Mouse (Mus musculus): ENCODE data around the gene Rab43. TPM values are rescaled to one million over a fixed set of nuclear protein-coding genes. Genes with fewer than 3 reads are reported as not detected.

Rab43 gene
- polyA plus RNA-seq (2012), result 22.8 and 70.9 TPM in 2 replicates

- H3K4me3 ChIP-seq (replicated peaks), result peak within 1 kb of the TSS; percentile 82
- H3K4me1 ChIP-seq (ENCODE audit: control insufficient read depth), result peaks cover 61% of the 10 kb centered on the region
- no peak for TF ChIP-seq TAL1 (IDR thresholded peaks at IDR 0.05; ENCODE audit: low read length)
- no peak for TF ChIP-seq GATA1 (IDR thresholded peaks at IDR 0.05; ENCODE audit: low read length)
- H3K36me3 ChIP-seq (ENCODE audit: control insufficient read depth), result peaks cover 69% of the 10 kb centered on the region
- H3K9me3 ChIP-seq (ENCODE audit: control insufficient read depth, low read length), result no peaks in the 10 kb centered on the region
- H3K27me3 ChIP-seq (ENCODE audit: control insufficient read depth), result no peaks in the 10 kb centered on the region
These were observed at the start of gene Rab43 for GRCm38 (mm10) chr6:87811675-87812338. Gene Rab43, minus strand, starts transcription at chr6:87812164.

- peaks cover 13% of the 10 kb centered on the region for H3K27me3 ChIP-seq (ENCODE audit: control insufficient read depth)
- peaks cover 22% of the 10 kb centered on the region for H3K4me1 ChIP-seq (ENCODE audit: control insufficient read depth)
- H3K36me3 ChIP-seq (ENCODE audit: control insufficient read depth), result no peaks in the 10 kb centered on the region
- no peak overlapping the region for H3K4me3 ChIP-seq (replicated peaks)
- no peaks in the 10 kb centered on the region for H3K9me3 ChIP-seq (ENCODE audit: control insufficient read depth, low read length)
- TF ChIP-seq GATA1 (IDR thresholded peaks at IDR 0.05; ENCODE audit: low read length) (no peak), TAL1 (IDR thresholded peaks at IDR 0.05; ENCODE audit: low read length) (no peak)
These were observed 45.1 kb upstream of the Rab43 start for GRCm38 (mm10) chr6:87857071-87857470.

GRCm38 (mm10) chr6:87853446-87853845 is 41.5 kb upstream of the Rab43 start:
- peaks cover 41% of the 10 kb centered on the region for H3K4me1 ChIP-seq (ENCODE audit: control insufficient read depth)
- H3K36me3 ChIP-seq (ENCODE audit: control insufficient read depth), result peaks cover 10% of the 10 kb centered on the region
- H3K27me3 ChIP-seq (ENCODE audit: control insufficient read depth), result peaks cover 13% of the 10 kb centered on the region
- no peaks in the 10 kb centered on the region for H3K9me3 ChIP-seq (ENCODE audit: control insufficient read depth, low read length)
- no peak overlapping the region for H3K4me3 ChIP-seq (replicated peaks)
- no peak for TF ChIP-seq TAL1 (IDR thresholded peaks at IDR 0.05; ENCODE audit: low read length)

GRCm38 (mm10) chr6:87851871-87852270 is 39.9 kb upstream of the Rab43 start:
- Histone ChIP-seq H3K9me3 (ENCODE audit: control insufficient read depth, low read length) (no peaks in the 10 kb centered on the region), H3K4me1 (ENCODE audit: control insufficient read depth) (peaks cover 56% of the 10 kb centered on the region), H3K27me3 (ENCODE audit: control insufficient read depth) (peaks cover 6% of the 10 kb centered on the region), H3K36me3 (ENCODE audit: control insufficient read depth) (peaks cover 26% of the 10 kb centered on the region), H3K4me3 (replicated peaks) (peak overlapping the region; percentile 100)
- TF ChIP-seq GATA1 (IDR thresholded peaks at IDR 0.05; ENCODE audit: low read length) (no peak), TAL1 (IDR thresholded peaks at IDR 0.05; ENCODE audit: low read length) (no peak)

- Histone ChIP-seq H3K36me3 (ENCODE audit: control insufficient read depth) (peaks cover 34% of the 10 kb centered on the region), H3K4me3 (replicated peaks) (peak within 1 kb of the TSS; percentile 100), H3K9me3 (ENCODE audit: control insufficient read depth, low read length) (no peaks in the 10 kb centered on the region), H3K4me1 (ENCODE audit: control insufficient read depth) (peaks cover 62% of the 10 kb centered on the region), H3K27me3 (ENCODE audit: control insufficient read depth) (no peaks in the 10 kb centered on the region)
- no peak for TF ChIP-seq GATA1 (IDR thresholded peaks at IDR 0.05; ENCODE audit: low read length)
- no peak for TF ChIP-seq TAL1 (IDR thresholded peaks at IDR 0.05; ENCODE audit: low read length)
These were observed 39.1 kb upstream of the Rab43 start, which contains the start of gene Cnbp for GRCm38 (mm10) chr6:87850900-87851614. Gene Cnbp, minus strand, starts transcription at chr6:87851106.

GRCm38 (mm10) chr6:87850155-87850899 is 38.4 kb upstream of the Rab43 start:
- TF ChIP-seq GATA1 (IDR thresholded peaks at IDR 0.05; ENCODE audit: low read length), result no peak
- no peak for TF ChIP-seq TAL1 (IDR thresholded peaks at IDR 0.05; ENCODE audit: low read length)
- Histone ChIP-seq H3K4me1 (ENCODE audit: control insufficient read depth) (peaks cover 63% of the 10 kb centered on the region), H3K36me3 (ENCODE audit: control insufficient read depth) (peaks cover 41% of the 10 kb centered on the region), H3K4me3 (replicated peaks) (peak overlapping the region; percentile 100), H3K9me3 (ENCODE audit: control insufficient read depth, low read length) (no peaks in the 10 kb centered on the region), H3K27me3 (ENCODE audit: control insufficient read depth) (no peaks in the 10 kb centered on the region)

GRCm38 (mm10) chr6:87849780-87850154 is 37.8 kb upstream of the Rab43 start:
- no peak for TF ChIP-seq TAL1 (IDR thresholded peaks at IDR 0.05; ENCODE audit: low read length)
- Histone ChIP-seq H3K36me3 (ENCODE audit: control insufficient read depth) (peaks cover 47% of the 10 kb centered on the region), H3K4me3 (replicated peaks) (peak overlapping the region; percentile 100), H3K9me3 (ENCODE audit: control insufficient read depth, low read length) (no peaks in the 10 kb centered on the region), H3K4me1 (ENCODE audit: control insufficient read depth) (peaks cover 66% of the 10 kb centered on the region), H3K27me3 (ENCODE audit: control insufficient read depth) (no peaks in the 10 kb centered on the region)

GRCm38 (mm10) chr6:87846813-87847212 is 34.8 kb upstream of the Rab43 start:
- Histone ChIP-seq H3K9me3 (ENCODE audit: control insufficient read depth, low read length) (no peaks in the 10 kb centered on the region), H3K36me3 (ENCODE audit: control insufficient read depth) (peaks cover 76% of the 10 kb centered on the region), H3K4me3 (replicated peaks) (no peak overlapping the region), H3K4me1 (ENCODE audit: control insufficient read depth) (peaks cover 47% of the 10 kb centered on the region), H3K27me3 (ENCODE audit: control insufficient read depth) (no peaks in the 10 kb centered on the region)
- no peak for TF ChIP-seq TAL1 (IDR thresholded peaks at IDR 0.05; ENCODE audit: low read length)
- no peak for TF ChIP-seq GATA1 (IDR thresholded peaks at IDR 0.05; ENCODE audit: low read length)
